Mouse (Mus musculus): ENCODE measurements at regions not wholly inside any gene's neighbourhood (a gene's known extent, or its start where the extent isn't known, plus 50 kb on each side); places are given as distances from the start of the nearest gene placed in this dataset.

- no peaks in the 10 kb centered on the region for H3K9me3 ChIP-seq (ENCODE audit: low read length)
- TF ChIP-seq CTCF (IDR thresholded peaks at IDR 0.05) (no peak), EP300 (IDR thresholded peaks at IDR 0.05) (no peak)
- DNase-seq (ENCODE audit: low spot score) = no peak
- H3K9ac ChIP-seq (replicated peaks; ENCODE audit: low read depth) = no peak overlapping the region
- H3K36me3 ChIP-seq (ENCODE audit: insufficient read depth, low read length) = no peaks in the 10 kb centered on the region
- no peak overlapping the region for H3K4me2 ChIP-seq (replicated peaks; ENCODE audit: low read depth, low read length)
- no peak for ATAC-seq
- no peak overlapping the region for H3K4me3 ChIP-seq (ENCODE audit: low read depth, low read length)
- H3K27ac ChIP-seq (ENCODE audit: low read length) = no peak overlapping the region
- no peaks in the 10 kb centered on the region for H3K27me3 ChIP-seq (replicated peaks; ENCODE audit: insufficient read depth, low read length)
- 63% methylated on average over 2 of the region's 2 CpGs for WGBS
- H3K4me1 ChIP-seq (ENCODE audit: insufficient read depth, low read depth, low read length) = no peaks in the 10 kb centered on the region
Observed at GRCm38 (mm10) chr3:53919941-53920340, 56.3 kb upstream of the Ufm1 start.

GRCm38 (mm10) chr3:53919541-53919940, 55.9 kb upstream of the Ufm1 start:
- H3K9ac ChIP-seq (replicated peaks; ENCODE audit: low read depth) = no peak overlapping the region
- DNase-seq (ENCODE audit: low spot score) (peak; percentile 6), ATAC-seq (no peak)
- no peak overlapping the region for H3K4me3 ChIP-seq (ENCODE audit: low read depth, low read length)
- H3K9me3 ChIP-seq (ENCODE audit: low read length) = no peaks in the 10 kb centered on the region
- WGBS = 49% methylated on average over 3 of the region's 3 CpGs
- no peak overlapping the region for H3K4me2 ChIP-seq (replicated peaks; ENCODE audit: low read depth, low read length)
- H3K27ac ChIP-seq (ENCODE audit: low read length) = no peak overlapping the region
- TF ChIP-seq EP300 (IDR thresholded peaks at IDR 0.05) (no peak), CTCF (IDR thresholded peaks at IDR 0.05) (no peak)
- H3K36me3 ChIP-seq (ENCODE audit: insufficient read depth, low read length) = no peaks in the 10 kb centered on the region
- H3K4me1 ChIP-seq (ENCODE audit: insufficient read depth, low read depth, low read length) = no peaks in the 10 kb centered on the region
- H3K27me3 ChIP-seq (replicated peaks; ENCODE audit: insufficient read depth, low read length) = no peaks in the 10 kb centered on the region

- no peak for TF ChIP-seq CTCF (IDR thresholded peaks at IDR 0.05)
- TF ChIP-seq EP300 (IDR thresholded peaks at IDR 0.05) = no peak
- H3K9ac ChIP-seq (replicated peaks; ENCODE audit: low read depth) = no peak overlapping the region
- H3K4me3 ChIP-seq (ENCODE audit: low read depth, low read length) = no peak overlapping the region
- DNase-seq (ENCODE audit: low spot score) (no peak), ATAC-seq (no peak)
- WGBS = 71% methylated on average over 3 of the region's 3 CpGs
- H3K27me3 ChIP-seq (replicated peaks; ENCODE audit: insufficient read depth, low read length) = no peaks in the 10 kb centered on the region
- no peaks in the 10 kb centered on the region for H3K4me1 ChIP-seq (ENCODE audit: insufficient read depth, low read depth, low read length)
- H3K27ac ChIP-seq (ENCODE audit: low read length) = no peak overlapping the region
- no peaks in the 10 kb centered on the region for H3K36me3 ChIP-seq (ENCODE audit: insufficient read depth, low read length)
- no peak overlapping the region for H3K4me2 ChIP-seq (replicated peaks; ENCODE audit: low read depth, low read length)
- no peaks in the 10 kb centered on the region for H3K9me3 ChIP-seq (ENCODE audit: low read length)
Observed at GRCm38 (mm10) chr3:53917960-53918359, 54.3 kb upstream of the Ufm1 start.

- Histone ChIP-seq H3K27me3 (replicated peaks; ENCODE audit: insufficient read depth, low read length) (no peaks in the 10 kb centered on the region), H3K4me2 (replicated peaks; ENCODE audit: low read depth, low read length) (no peak overlapping the region), H3K9ac (replicated peaks; ENCODE audit: low read depth) (no peak overlapping the region), H3K27ac (ENCODE audit: low read length) (no peak overlapping the region), H3K4me1 (ENCODE audit: insufficient read depth, low read depth, low read length) (no peaks in the 10 kb centered on the region), H3K9me3 (ENCODE audit: low read length) (no peaks in the 10 kb centered on the region), H3K36me3 (ENCODE audit: insufficient read depth, low read length) (no peaks in the 10 kb centered on the region), H3K4me3 (ENCODE audit: low read depth, low read length) (no peak overlapping the region)
- no peak for DNase-seq (ENCODE audit: low spot score)
- ATAC-seq = no peak
- 86% methylated on average over 3 of the region's 3 CpGs for WGBS
- TF ChIP-seq CTCF (IDR thresholded peaks at IDR 0.05) (no peak), EP300 (IDR thresholded peaks at IDR 0.05) (no peak)
Observed at GRCm38 (mm10) chr3:53913984-53914669, 50.5 kb upstream of the Ufm1 start.
